Mouse (Mus musculus): Measurements from ENCODE around the gene Zbtb32.
A peak's percentile ranks its signal among the peaks of the same experiment; 100 is the strongest.

The Zbtb32 gene

GRCm38 (mm10) chr7:30602583-30602982 is 3.9 kb upstream of the Zbtb32 start:
- no peak for DNase-seq (ENCODE audit: low read depth, low spot score)

GRCm38 (mm10) chr7:30600651-30601050 is 1.9 kb upstream of the Zbtb32 start:
- DNase-seq (ENCODE audit: low read depth, low spot score), result no peak

DNA sequence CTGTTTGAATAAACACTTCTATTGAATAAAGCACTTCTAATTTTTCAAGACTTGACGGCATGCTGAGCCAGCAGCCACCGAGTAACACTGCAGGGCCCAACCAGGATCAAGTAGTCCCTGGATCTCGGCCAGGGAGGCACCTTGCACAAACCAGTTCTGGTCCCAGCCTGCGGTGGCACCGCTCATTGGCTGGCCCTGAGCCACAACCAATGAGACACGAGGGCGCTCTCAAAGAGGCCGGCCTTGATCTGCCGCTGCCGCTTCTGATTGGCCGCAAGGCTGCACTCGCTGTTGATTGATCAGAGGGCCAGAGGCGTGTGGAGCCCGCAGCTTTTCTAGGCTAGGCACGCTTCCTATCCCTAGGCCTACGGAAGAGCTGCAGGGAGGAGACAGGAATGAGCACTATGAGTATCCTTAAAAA is 1.2 kb upstream of the Zbtb32 start:
- no peak for DNase-seq (ENCODE audit: low read depth, low spot score)

- DNase-seq (ENCODE audit: low read depth, low spot score), result no peak
Measured at GRCm38 (mm10) chr7:30596811-30597210, 1.9 kb downstream of the Zbtb32 start.

DNA sequence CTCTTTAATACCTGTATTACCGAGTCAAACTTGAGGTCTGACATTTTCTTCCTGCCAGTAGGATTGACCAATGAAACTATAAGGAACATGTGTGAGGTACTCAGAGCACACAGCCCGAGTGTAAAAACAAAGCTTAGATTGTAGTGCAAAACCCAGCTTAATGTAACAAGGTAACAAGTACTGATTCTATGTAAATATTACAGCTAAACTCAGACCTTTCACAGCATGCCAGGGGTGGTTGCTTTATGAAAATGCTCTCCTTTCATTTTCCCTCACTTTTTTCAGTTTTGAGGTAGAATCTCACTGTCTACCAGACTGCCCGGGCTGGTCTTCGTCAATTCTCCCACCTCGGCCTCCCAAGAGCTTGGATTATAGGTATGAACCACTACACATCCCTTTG is 2.6 kb downstream of the Zbtb32 start:
- DNase-seq (ENCODE audit: low read depth, low spot score), result no peak

DNA sequence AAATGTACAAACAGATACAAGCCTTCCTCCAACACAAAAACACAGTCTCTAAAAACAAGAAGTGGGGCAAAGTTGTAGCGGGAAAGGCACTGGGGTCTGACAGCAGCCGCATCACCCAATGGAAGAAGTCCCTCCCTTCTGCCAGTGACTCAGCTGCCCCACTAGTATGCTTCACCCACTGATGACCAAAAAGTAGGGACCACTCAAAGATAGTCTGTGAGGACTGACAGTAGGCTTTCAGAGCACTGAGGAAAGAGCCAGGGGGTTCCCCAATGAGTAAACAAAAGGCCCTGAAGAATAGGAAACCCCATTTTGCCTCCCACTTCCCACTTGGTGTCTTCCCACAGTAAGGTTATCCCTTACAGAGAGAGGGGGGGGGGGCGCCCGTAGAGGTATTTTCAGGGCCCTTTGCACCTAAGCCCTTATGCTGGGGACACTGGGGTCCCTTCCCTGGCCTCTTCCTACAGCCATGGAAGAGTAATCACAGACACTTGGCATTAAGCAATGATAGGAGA is 4.1 kb downstream of the Zbtb32 start:
- no peak for DNase-seq (ENCODE audit: low read depth, low spot score)

DNA sequence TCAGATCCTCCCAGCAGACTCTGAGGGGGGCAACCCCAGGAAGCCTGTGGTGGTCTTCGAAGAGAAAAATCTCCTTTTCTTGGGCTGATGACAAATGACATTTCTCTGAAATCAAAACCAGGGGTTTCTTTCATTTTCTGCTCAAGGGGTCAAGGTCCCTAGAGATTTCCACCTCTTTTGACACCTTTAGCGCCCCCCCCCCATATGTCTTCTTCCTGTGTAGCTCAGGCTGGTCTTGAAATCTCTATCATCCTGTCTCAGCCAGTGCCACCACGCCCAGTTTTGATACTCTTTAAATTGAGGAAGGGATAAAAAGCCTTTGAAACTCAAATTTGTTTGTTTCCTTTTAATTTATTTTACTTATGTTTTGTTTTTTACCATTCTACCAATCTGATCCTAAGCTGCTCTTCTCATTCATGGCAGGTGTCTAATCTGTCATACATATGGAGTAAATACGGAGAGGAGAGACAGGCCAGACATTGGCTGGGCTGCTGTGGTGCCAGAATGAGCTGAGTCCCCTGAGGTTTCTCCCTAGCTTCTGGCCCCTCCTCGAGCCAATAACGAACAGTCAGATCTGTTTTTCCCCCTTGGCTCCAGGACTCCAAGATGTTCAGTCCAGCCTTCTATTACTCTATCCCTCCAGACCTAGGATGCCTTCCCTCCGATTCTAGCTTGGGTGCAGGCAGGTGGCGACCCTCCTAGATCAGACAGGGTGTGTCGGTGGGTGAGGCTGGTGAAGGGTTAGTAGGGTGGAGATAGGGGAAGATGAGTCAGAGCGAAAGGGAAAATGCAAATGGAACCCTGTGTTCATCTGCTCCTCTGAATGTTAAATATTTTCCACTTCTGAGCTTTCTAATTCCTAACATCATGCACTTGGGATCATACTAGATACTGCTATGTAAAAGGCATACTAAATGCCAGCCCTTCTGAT is 4.9 kb downstream of the Zbtb32 start:
- peak; percentile 96 for DNase-seq (ENCODE audit: low read depth, low spot score)

DNA sequence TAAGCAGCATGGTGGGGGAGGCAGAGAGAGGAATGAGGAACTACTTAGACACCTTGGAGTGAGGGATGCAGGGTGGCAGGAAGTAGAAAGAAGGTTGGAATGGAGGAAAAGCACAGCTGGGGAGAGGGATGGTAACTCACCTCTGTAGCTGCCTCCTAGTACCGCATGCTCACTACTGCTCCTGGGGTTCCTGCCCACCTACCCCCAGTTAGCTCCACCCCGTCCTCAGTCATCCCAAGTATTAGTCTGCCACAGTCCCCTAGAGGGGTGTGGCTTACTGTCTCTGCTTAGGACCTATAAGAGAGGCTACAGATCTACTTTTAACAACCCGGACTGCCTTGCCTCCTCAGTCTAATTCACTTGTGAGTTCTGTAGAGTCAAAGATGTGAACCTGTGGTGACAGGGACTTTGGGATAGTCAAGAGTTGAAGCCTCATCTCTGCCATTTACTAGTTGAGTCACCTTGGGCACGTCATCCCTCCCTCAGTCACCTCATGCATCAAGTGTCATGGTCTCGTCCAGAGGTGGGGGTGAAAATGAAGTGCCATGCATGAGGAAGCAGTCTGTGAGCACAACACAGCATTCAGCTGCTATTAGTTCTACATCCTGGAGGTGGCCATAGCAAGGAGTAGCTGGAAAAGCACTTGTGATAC is 5.8 kb downstream of the Zbtb32 start:
- peak; percentile 93 for DNase-seq (ENCODE audit: low read depth, low spot score)

- peak; percentile 33 for DNase-seq (ENCODE audit: low read depth, low spot score)
Measured at GRCm38 (mm10) chr7:30591605-30591951, 7.1 kb downstream of the Zbtb32 start.

- no peak for DNase-seq (ENCODE audit: low read depth, low spot score)
Measured at GRCm38 (mm10) chr7:30590927-30591604, 7.6 kb downstream of the Zbtb32 start.

DNA sequence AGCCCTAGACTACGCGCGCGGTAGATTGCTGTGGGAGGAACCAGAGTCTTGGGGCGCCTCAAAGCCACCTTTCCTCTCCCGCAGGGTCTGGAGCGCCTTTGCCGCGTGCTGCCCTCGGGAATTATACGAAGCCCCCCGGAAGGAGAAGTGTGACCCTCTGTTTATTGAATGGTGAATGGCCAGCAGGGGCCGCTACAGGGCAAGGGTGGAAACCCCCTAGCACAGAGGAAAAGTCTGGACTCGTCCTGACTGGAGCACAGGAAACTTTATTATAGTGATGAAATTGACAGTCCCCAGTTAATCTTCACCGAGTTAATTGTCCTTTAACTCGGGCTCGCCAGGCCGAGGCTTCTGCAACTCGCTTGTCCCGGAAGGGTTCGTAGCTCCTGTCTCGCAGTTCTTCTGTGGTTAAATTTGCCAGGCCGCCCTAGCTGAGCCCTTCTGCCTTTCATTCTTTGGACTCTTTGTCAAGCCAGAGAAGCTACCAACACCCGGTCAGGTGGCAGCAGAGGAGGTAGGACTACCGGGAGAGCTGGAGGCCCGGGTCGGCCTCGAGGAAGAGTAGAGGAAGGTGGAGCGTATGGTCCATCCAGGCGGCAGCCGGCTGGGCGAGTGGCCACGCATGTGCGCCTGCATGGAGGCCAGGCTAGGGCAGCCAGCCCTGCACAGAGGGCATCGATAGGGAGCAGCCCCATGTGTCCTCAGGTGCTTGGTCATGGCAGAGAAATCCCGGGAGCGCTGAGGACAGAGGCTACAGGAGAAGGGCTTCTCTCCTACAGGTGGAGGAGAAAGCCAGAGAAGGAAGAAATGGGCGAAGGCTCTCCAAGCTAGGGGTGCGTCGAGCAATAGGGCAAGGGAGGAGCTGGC is 9.0 kb downstream of the Zbtb32 start:
- DNase-seq (ENCODE audit: low read depth, low spot score), result peak; percentile 88

DNA sequence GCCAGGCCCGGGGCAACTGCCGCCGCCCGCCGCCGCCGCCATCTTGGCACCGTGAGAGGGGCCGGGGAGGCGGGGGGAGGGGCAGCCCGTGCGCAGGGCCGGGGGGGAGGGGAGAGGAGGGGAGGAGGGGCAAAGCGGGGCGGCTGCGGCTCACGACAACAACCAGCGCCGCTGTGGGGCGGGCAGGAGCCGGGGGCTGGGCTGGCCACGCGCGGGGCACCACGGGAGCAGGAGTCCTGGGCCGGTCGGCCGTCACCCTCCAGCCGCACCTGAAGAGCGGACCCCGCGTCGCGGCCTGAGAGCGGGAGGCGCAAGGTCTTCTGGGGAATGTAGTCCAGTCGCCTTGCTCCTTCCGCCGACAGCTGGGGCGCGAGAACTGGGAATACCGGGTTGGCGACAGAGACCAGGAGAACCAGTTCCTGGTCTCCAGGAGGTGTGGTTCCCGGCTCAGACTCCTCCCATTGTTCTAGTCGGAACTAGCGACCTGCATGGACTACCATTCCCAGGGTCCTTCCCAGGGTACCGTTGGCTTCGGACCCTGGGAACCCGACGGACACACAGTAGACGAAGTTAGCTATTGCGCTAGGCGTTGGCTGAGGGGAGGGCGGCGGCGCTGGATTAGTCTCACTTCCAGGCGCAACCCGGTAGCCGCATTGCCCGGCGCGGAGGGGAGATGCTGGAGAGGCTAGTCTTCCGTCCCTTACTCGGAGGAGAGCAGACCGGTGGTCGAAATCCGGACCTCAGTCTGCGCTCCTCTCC is 9.9 kb downstream of the Zbtb32 start, which contains the start of gene Kmt2b:
Gene Kmt2b (minus strand): TSS at position 51 of the 759 bp plus-strand sequence.
- DNase-seq (ENCODE audit: low read depth, low spot score), result peak; percentile 97

DNA sequence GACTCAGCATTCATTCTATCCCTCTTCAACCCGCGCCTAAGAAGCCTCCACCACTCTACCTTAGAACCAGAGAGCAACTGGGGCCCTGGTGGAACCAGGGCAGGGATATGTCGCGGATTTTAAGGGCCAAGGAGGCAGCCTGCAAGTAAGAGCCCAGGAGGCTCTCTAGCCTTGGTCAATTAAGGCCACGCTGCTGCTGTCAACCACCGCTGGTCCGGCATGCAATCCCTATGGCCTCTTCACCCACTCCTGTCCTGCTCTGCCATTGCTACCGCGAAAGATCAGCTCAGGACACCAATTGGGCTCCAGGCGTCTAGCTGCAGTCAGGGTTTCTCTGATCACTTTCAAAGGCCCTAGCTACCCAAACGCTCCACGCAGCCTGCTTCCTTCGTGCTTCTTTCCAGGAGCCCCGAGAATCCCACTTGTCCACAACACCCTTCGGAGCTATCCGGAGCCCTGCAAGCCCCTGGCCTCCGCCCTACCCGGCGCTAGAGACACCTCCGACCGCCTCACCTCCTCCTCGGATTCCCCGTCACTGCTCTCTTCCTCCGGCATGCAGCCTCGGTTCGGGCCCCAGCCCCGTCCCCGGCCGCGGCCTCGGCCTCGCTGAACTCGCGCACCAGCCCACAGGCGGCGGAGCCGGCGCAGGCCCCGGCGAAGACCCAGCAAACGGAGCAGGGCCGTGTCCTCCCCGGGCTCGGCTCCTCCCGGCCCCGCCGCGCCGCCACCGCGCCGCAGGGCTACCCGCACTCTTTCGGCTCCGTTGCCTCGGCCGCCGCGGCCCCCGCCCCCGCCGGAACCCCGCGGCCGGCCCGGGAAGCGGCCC is 10.7 kb downstream of the Zbtb32 start:
- peak; percentile 51 for DNase-seq (ENCODE audit: low read depth, low spot score)

- no peak for DNase-seq (ENCODE audit: low read depth, low spot score)
Measured at GRCm38 (mm10) chr7:30586455-30587020, 12.2 kb downstream of the Zbtb32 start.

- DNase-seq (ENCODE audit: low read depth, low spot score), result no peak
Measured at GRCm38 (mm10) chr7:30585170-30585569, 13.5 kb downstream of the Zbtb32 start.

DNA sequence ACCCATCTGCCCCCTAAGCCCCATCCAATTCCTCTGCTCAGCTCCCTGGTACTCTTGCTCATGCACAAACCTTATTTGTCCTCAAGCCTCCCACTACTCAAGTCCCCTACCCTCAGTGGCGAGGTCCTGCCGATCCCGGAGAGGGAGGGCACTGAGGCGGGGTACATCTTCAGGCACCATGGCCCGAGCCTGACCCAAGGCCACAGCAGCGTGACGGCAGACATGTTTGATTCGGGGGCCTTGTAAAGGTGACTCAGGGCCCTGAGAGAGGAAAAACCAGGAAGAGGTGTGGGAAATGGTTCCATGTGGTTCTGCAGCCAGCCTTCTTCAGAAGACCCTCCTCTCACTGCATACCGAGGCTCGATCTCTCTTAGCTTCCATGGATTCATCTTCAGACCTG is 14.4 kb downstream of the Zbtb32 start:
- DNase-seq (ENCODE audit: low read depth, low spot score), result no peak

- DNase-seq (ENCODE audit: low read depth, low spot score), result no peak
Measured at GRCm38 (mm10) chr7:30581547-30581946, 17.2 kb downstream of the Zbtb32 start.

DNA sequence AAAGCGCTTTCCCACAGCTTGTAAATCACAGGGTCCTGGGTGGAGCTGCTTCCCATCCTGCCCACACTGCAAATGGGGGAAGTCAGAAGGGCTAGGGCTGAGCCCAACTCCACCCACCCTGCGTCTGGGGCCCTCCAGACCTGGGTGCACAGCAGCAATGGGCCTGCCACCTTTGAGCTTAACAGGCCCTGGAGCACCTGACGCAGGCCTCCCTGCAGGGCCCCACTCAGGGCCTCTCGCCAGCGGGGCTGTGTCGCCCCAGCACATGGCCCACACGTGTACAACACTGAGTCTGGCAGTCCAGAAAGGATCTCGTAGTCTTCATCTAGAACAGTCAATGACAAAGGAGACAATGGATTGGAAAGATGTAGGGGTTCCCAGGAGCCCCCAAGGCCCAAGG is 18.8 kb downstream of the Zbtb32 start:
- no peak for DNase-seq (ENCODE audit: low read depth, low spot score)

DNA sequence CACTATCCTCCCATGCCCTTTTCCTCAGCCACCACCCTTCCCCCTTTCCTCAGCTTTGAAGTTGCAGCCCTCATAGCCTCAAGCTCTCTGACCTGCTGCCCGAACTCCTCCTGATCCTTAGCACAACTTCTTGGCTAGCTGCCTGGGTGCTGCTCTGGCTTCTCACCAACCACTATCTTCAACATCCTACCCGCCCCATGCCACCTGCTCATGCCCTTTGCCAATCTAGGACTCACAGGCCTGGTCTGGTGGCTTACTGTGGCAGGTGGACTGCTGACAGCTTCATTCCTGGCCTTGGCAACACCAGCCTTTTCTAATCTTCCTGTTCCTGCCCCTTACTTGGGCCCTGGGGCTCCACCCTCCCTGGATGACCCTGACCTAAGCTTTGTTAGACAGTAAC is 25.7 kb downstream of the Zbtb32 start:
- DNase-seq (ENCODE audit: low read depth, low spot score), result no peak
